Mouse (Mus musculus): ENCODE measurements around the gene Prpf39.

DNA sequence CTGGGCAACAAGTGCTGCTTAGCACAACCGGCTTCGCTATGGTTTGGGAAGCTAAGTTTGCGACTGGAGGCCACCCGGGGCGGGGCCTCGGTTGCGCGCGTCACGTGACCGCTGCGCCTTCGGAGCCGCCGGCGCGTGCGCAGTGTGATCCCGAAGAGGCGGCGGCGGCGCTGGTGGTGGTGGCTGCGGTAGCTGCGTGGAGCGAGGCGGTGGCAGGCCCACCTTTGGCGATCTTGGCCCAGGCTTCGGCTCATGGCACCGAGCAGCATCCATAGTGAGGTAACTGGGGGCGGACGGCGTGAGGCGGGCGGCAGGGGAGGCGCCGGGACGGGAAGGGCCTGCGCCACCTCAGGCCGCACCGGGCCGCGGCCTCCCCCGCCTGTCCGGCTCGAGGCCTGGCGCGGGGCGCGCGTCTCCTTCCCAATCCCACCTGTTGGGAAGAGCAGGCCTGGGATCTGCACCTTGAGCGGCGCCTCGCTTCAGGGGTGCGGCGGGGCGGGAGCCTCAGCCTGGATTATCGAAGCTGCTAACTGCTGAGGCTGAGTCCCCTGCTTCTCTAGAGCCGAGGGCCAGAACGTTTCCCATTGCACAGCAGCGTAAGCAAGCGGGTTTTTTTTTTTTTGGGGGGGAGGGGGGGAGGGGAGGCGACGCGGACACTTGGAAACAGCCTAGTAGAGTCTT, at the start of gene Prpf39:
- TF ChIP-seq EP300 (IDR thresholded peaks at IDR 0.05) (no peak), CTCF (IDR thresholded peaks at IDR 0.05) (peak; percentile 28; the same call in 1 of the 2 replicates)
